Mouse (Mus musculus) intestine, embryonic 16.5 days (tissue): Measurements from ENCODE around the gene Snapc2. TPM values are rescaled to one million over a fixed set of nuclear protein-coding genes. Genes with fewer than 3 reads are reported as not detected.
"Not testable (repeated sequence)": the region's sequence is repeated elsewhere in the genome, so short reads cannot be mapped to it uniquely, and the experiment has no call there.

Source experiments
- ATAC-seq: fragments of 200-750 bp; cut with Nextera tagmentation; 2 replicates; pipeline ENCODE4 v1.8.0; 2017; ENCODE audit warnings: moderate TSS enrichment, moderate library complexity
- H3K27ac ChIP-seq: fragments of 300-500 bp; sonication (generic); 2 replicates; pipeline ENCODE4 v1.5.1; 2014; ENCODE audit warnings: mild to moderate bottlenecking, low read length
- H3K27me3 ChIP-seq: fragments of 300-500 bp; sonication (generic); replicated peaks from 2 replicates; pipeline ENCODE4 v1.6.1; 2014; ENCODE audit warnings: low read length, control low read depth, mixed read lengths; ENCODE audit not compliant: control insufficient read depth, insufficient read depth
- H3K36me3 ChIP-seq: fragments of 300-500 bp; sonication (generic); 2 replicates; pipeline ENCODE4 v1.6.1; 2014; ENCODE audit warnings: low read length, control low read depth; ENCODE audit not compliant: control insufficient read depth, insufficient read depth
- H3K4me1 ChIP-seq: fragments of 300-500 bp; sonication (generic); 2 replicates; pipeline ENCODE4 v1.6.1; 2014; ENCODE audit warnings: low read length, control low read depth, mixed read lengths; ENCODE audit not compliant: control insufficient read depth, insufficient read depth
- H3K4me2 ChIP-seq: fragments of 300-500 bp; sonication (generic); 2 replicates; pipeline ENCODE4 v1.6.1; 2014; ENCODE audit warnings: low read depth, low read length, control low read depth
- H3K4me3 ChIP-seq: fragments of 300-500 bp; sonication (generic); 2 replicates; pipeline ENCODE4 v1.5.1; 2014; ENCODE audit warnings: mild to moderate bottlenecking, low read length
- H3K9ac ChIP-seq: fragments of 300-500 bp; sonication (generic); 2 replicates; pipeline ENCODE4 v1.6.1; 2014; ENCODE audit warnings: low read depth, low read length
- H3K9me3 ChIP-seq: fragments of 300-500 bp; sonication (generic); 2 replicates; pipeline ENCODE4 v1.6.1; 2016; ENCODE audit warnings: low read length, control low read depth; ENCODE audit not compliant: control insufficient read depth
- WGBS: fragments of 180-500 bp; shearing (Covaris S2); extraction: QIAGEN DNeasy Blood & Tissue Kit; methylation state at CpG from one replicate; pipeline ENCODE4 v1.1.7; 2014; 5-methylcytosine and 5-hydroxymethylcytosine counted together
- polyA plus RNA-seq: library from polyadenylated mRNA; unstranded; fragments of >200 nt; fragmentation: Nextera tagmentation; extraction: Ambion mirVana; gene quantifications from 2 replicates; pipeline ENCODE4 v1.2.1, GENCODE M21; 2015

Snapc2 gene
- polyA plus RNA-seq, 1 experiment from 2014 or later = 43.5 TPM

- ATAC-seq = no peak
- H3K4me2 ChIP-seq = no peak within 1 kb of the TSS
- no peaks in the 10 kb centered on the region for H3K9me3 ChIP-seq
- WGBS = 75% methylated on average over 15 of the region's 15 CpGs
- H3K9ac ChIP-seq = peak within 1 kb of the TSS; percentile 25; the same call in 1 of the 2 replicates
- H3K4me1 ChIP-seq = peaks cover 12% of the 10 kb centered on the region
- peaks cover 24% of the 10 kb centered on the region for H3K36me3 ChIP-seq
- H3K27ac ChIP-seq = no peak within 1 kb of the TSS; the same call in 1 of the 2 replicates
- H3K27me3 ChIP-seq = no peaks in the 10 kb centered on the region
- H3K4me3 ChIP-seq = no peak within 1 kb of the TSS
Measured at GRCm38 (mm10) chr8:4247951-4248540, 4.8 kb upstream of the Snapc2 start, which contains the start of gene Tgfbr3l. Gene Tgfbr3l (plus strand): TSS chr8:4248214.

- Histone ChIP-seq H3K4me1 (peaks cover 19% of the 10 kb centered on the region), H3K27me3 (no peaks in the 10 kb centered on the region), H3K36me3 (peaks cover 16% of the 10 kb centered on the region), H3K9me3 (no peaks in the 10 kb centered on the region), H3K4me2 (no peak overlapping the region), H3K4me3 (no peak overlapping the region), H3K27ac (no peak overlapping the region), H3K9ac (peak overlapping the region; percentile 25; the same call in 1 of the 2 replicates)
- no peak for ATAC-seq
- WGBS = 23% methylated on average over 29 of the region's 29 CpGs
Measured at GRCm38 (mm10) chr8:4249213-4249612, 3.7 kb upstream of the Snapc2 start.

GRCm38 (mm10) chr8:4250306-4250970 is 2.4 kb upstream of the Snapc2 start:
- H3K27me3 ChIP-seq = no peaks in the 10 kb centered on the region
- ATAC-seq = peak; percentile 26
- H3K9ac ChIP-seq = no peak overlapping the region
- no peak overlapping the region for H3K27ac ChIP-seq
- no peak overlapping the region for H3K4me2 ChIP-seq
- peaks cover 20% of the 10 kb centered on the region for H3K4me1 ChIP-seq
- no peak overlapping the region for H3K4me3 ChIP-seq
- H3K9me3 ChIP-seq = no peaks in the 10 kb centered on the region
- WGBS = 39% methylated on average over 26 of the region's 26 CpGs
- peaks cover 10% of the 10 kb centered on the region for H3K36me3 ChIP-seq

DNA sequence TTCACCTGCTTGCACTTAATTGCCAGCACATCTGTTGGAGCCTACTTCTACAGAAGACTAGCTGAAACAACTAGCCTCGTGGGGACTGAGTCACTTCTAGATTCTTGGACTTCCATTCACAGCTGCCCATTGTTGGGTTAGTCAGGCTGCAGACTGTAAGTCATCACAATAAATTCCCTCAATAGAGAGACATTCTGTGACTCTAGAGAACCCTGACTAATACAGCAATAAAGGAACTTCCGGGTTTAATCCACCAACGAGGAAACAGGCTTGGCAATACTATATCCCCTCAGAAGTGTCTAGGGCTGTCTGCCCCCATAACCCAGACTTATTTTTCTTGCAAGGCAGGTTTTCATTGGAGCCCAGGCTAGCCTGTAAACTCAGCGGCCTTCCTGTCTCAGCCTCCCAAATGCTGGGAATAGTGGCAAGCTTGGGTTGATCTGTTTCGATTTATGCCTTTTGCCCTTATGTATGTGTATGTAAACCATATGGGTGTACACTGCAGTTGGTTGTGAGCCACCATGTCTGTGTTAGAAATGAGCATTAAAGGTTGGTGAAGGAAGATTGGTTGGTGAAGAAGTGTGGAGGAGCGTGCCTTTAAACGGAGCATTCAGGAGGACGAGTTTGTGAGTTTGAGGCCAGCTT is 642 bp upstream of the Snapc2 start:
- H3K9ac ChIP-seq = peak overlapping the region; percentile 93

DNA sequence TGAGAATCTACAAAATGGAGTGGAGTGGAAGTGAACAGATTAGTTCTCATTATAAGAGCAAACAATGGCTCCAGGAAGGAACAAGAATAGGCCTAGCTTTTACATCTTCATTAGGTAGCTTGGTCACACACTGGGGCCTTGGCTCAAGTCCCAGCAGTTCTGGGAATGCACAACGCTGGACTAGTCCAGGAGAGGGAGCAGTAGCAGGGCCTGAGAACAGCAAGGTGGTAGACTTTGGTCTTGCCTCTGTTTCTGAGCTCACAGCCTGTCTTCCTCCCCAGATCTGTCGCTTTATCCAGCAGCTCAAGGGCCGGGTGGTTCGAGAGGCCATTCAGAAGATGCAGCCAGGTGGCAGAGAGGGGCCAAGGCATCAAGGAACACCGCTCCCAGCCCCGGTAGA is 1.1 kb downstream of the Snapc2 start:
- Histone ChIP-seq H3K36me3 (peaks cover 9% of the 10 kb centered on the region; the same call in 1 of the 2 replicates), H3K4me1 (peaks cover 22% of the 10 kb centered on the region), H3K27ac (no peak overlapping the region), H3K9ac (0 out of 2 replicates have a peak overlapping the region, but pooled peaks have one; percentile 29), H3K27me3 (no peaks in the 10 kb centered on the region), H3K4me3 (peak overlapping the region; percentile 98), H3K9me3 (no peaks in the 10 kb centered on the region), H3K4me2 (peak overlapping the region; percentile 66)
- 66% methylated on average over 6 of the region's 6 CpGs for WGBS
- no peak for ATAC-seq

More for the DNA sequence above, 642 bp upstream of the Snapc2 start:
- Histone ChIP-seq H3K9me3 (no peaks in the 10 kb centered on the region), H3K4me2 (peak overlapping the region; percentile 75), H3K27ac (no peak overlapping the region; the same call in 1 of the 2 replicates), H3K27me3 (no peaks in the 10 kb centered on the region), H3K4me3 (peak overlapping the region; percentile 98), H3K36me3 (peaks cover 14% of the 10 kb centered on the region; the same call in 1 of the 2 replicates), H3K4me1 (peaks cover 20% of the 10 kb centered on the region)
- ATAC-seq = peak; percentile 0; the same call in 1 of the 2 replicates
- WGBS = 43% methylated on average over 8 of the region's 8 CpGs

GRCm38 (mm10) chr8:4255471-4255870 is 2.6 kb downstream of the Snapc2 start:
- H3K27me3 ChIP-seq, ATAC-seq, H3K4me2 ChIP-seq, H3K9me3 ChIP-seq, H3K9ac ChIP-seq, H3K27ac ChIP-seq, H3K4me3 ChIP-seq: not testable (repeated sequence)
- Histone ChIP-seq H3K4me1 (peaks cover 23% of the 10 kb centered on the region), H3K36me3 (peaks cover 15% of the 10 kb centered on the region; the same call in 1 of the 2 replicates)
- 83% methylated on average over 7 of the region's 7 CpGs for WGBS

DNA sequence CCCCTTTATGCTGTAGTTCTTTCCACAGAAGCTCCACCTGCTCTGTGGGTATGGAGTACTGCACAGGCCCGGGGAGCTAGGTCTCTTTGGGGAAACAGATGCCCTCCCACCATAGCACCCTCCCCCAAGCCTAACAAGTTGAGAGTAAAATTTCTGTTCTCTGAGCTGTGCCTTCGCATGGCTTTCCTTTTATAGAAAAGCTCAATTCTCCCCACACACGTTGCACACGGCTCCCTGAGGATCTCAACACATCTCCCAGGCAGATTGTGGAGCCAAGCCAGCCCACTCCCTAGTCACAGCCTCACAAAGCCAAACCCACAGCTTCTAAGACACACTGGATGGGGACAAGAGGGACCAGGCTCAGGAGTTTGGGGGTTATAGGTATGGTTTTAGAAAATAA is 4.0 kb downstream of the Snapc2 start:
- Histone ChIP-seq H3K36me3 (peaks cover 24% of the 10 kb centered on the region), H3K4me2 (no peak overlapping the region), H3K9me3 (no peaks in the 10 kb centered on the region), H3K9ac (no peak overlapping the region), H3K4me1 (peaks cover 23% of the 10 kb centered on the region), H3K27ac (peak overlapping the region; percentile 33), H3K27me3 (no peaks in the 10 kb centered on the region), H3K4me3 (no peak overlapping the region)
- 51% methylated on average over 4 of the region's 4 CpGs for WGBS
- no peak for ATAC-seq

- Histone ChIP-seq H3K9me3 (no peaks in the 10 kb centered on the region), H3K27me3 (no peaks in the 10 kb centered on the region), H3K27ac (peak overlapping the region; percentile 33; the same call in 1 of the 2 replicates), H3K9ac (no peak overlapping the region), H3K36me3 (peaks cover 24% of the 10 kb centered on the region), H3K4me1 (peaks cover 20% of the 10 kb centered on the region), H3K4me3 (no peak overlapping the region), H3K4me2 (0 out of 2 replicates have a peak overlapping the region, but pooled peaks have one; percentile 12)
- no peak for ATAC-seq
- WGBS = 77% methylated on average over 4 of the region's 4 CpGs
Measured at GRCm38 (mm10) chr8:4257350-4257749, 4.5 kb downstream of the Snapc2 start.

GRCm38 (mm10) chr8:4258233-4258632 is 5.4 kb downstream of the Snapc2 start:
- no peaks in the 10 kb centered on the region for H3K9me3 ChIP-seq
- H3K9ac ChIP-seq = peak overlapping the region; percentile 82
- ATAC-seq = peak; percentile 41
- H3K27ac ChIP-seq = peak overlapping the region; percentile 37
- peaks cover 24% of the 10 kb centered on the region for H3K36me3 ChIP-seq
- no peaks in the 10 kb centered on the region for H3K27me3 ChIP-seq
- 2% methylated on average over 35 of the region's 35 CpGs for WGBS
- H3K4me1 ChIP-seq = peaks cover 18% of the 10 kb centered on the region
- peak overlapping the region; percentile 91 for H3K4me2 ChIP-seq
- H3K4me3 ChIP-seq = peak overlapping the region; percentile 73
